Mouse (Mus musculus) NIH3T3 (cell line): ENCODE measurements around the gene Zfp618.

ENCODE experiments used
- DNase-seq: peaks from one replicate; pipeline ENCODE4 v3.0.0-alpha.2; 2012; ENCODE audit warnings: low read depth

Gene Zfp618

DNA sequence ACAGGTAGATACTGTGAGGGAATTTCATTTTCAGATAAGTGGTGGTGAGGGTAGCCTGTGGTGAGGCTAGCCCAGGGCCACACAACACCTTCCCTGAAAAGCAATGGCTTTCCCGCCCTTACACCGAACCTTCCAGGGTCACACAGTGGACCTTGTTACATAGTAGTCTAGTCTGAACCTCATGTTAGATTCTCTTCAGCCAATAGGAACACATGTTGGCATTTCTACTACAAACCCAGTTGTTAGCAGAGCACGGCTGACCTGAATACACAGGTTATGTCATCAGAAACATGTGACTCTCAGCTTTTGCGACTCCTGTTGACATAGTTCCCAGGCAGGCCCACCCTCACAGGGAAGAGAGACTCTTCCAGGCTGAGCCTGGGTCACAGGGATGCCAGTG is 33.9 kb downstream of the Zfp618 start:
- DNase-seq: no peak

DNA sequence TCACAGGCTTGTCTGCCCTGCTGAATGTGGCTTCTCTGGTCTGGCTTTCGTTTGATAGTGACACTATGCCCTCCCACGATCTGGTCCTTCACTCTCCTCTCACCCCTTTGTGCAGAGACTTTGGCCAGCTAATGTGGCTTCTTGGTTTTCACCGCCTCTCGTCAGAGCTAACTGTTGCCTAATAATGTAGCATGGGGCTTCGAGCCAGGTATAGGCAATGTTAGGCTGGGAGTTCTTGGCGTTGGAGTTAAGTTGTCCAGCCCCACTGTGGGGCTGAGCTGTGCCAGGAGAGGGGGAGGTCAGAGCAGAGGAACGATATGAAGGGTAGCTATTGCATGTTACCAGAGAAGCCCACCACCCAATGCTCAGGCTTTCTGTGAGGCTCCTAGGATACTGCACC is 34.5 kb downstream of the Zfp618 start:
- peak; percentile 54 for DNase-seq

DNA sequence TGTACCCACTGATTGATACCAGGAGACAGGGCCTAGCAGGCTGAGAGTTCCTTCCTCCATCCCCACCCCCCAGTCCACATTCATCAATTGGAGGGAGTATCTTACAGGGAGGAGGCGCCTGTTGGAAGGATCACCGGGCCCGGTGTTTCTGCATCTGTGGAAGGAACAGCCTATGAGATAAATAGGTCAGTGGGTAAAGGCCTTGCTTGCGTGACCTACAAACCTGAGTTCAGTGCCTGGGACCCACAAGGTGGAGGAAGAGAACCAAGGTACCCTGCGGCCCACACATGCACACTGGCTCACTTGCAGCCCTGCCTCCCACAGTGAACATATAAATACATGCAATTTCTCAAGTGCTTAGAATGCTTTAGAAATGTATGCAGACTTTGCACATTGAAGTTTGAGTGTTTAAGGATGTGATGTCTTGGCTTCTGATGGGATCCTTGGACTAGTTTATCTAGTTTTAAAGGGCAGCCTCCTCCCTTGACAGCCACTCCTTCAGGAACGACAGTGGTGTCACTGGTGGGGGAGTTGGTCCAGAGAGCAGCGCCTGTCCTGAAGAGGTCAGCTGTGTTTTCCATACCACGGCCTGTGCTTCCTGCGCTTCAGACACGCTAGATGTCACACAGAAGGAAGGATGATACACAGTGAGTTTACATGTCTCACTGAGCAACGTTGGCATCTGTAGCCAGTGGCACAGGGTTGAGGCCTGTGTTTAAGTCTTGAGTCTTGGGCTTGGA is 35.1 kb downstream of the Zfp618 start:
- DNase-seq: no peak

DNA sequence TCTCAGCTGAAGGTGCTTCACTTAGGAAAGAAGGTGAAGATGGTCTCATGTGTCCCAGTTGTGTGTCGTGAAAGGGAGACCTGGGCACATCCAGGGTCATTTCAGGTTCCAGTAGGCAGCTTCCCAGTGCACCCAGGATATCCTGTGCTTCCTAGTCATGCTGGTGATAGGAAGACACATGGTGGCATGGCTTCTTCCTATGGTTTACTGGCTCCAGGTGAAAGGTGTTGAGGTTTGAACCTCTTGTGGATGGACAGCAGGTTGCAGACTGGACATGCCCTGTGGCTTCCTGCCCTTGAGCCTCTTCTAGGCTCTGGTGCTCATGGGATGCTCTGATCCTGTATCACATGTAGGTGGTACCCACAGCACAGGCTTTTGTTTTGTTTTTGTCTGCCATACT is 37.0 kb downstream of the Zfp618 start:
- no peak for DNase-seq

DNA sequence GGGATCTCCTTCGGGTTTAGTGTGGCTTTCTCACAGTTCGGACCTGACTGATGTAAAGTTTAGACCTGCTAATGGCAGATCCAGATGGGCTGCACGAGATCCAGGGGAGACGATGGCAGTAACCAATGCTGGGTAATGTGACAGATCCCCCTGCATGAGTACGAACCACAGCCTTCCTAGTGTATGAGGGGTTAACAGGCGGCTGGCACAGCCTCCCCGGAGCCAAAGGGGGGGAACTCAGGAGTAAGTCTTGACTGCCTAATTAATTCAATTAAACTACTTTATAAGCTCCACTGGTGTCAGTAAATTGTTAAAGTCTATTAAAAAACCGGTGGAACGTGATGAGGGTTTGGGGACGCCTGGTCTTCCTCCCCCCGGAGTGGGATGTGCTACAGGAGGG is 39.1 kb downstream of the Zfp618 start:
- no peak for DNase-seq

DNA sequence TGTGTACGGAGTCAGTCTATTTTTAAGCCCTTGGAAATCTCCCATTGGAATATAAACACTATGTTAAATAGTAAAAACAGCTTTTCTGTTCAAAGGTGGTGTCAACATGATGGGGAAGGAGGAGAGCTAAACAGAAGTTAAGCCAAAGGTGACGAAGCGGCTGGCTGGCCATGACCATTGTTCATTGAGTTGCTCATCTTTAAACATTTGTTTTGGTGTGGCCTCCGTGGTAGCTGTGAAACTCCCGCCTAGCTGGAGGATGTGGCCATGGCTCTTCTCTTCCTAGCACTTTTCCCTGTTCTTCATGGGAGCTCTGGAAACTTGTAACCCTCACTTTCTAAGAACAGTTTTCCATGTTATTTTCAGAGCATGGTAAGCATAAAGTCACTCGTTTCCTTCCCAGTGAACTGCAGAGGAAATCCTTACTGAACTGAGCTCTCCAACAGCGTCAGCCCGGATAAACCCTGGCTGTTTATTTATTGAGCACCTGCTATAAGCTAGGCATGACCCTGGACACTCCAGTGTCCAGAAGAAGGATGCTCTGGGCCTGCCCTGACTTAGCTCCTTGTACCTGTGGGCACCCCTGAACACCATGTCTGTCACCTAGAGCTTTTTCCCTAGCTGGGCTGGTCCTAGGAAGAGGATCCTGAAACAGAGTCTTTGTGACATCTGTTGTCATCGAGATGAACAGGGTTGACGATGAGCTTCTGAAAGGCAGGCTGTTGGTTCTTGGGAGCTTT is 40.2 kb downstream of the Zfp618 start:
- DNase-seq: no peak

DNA sequence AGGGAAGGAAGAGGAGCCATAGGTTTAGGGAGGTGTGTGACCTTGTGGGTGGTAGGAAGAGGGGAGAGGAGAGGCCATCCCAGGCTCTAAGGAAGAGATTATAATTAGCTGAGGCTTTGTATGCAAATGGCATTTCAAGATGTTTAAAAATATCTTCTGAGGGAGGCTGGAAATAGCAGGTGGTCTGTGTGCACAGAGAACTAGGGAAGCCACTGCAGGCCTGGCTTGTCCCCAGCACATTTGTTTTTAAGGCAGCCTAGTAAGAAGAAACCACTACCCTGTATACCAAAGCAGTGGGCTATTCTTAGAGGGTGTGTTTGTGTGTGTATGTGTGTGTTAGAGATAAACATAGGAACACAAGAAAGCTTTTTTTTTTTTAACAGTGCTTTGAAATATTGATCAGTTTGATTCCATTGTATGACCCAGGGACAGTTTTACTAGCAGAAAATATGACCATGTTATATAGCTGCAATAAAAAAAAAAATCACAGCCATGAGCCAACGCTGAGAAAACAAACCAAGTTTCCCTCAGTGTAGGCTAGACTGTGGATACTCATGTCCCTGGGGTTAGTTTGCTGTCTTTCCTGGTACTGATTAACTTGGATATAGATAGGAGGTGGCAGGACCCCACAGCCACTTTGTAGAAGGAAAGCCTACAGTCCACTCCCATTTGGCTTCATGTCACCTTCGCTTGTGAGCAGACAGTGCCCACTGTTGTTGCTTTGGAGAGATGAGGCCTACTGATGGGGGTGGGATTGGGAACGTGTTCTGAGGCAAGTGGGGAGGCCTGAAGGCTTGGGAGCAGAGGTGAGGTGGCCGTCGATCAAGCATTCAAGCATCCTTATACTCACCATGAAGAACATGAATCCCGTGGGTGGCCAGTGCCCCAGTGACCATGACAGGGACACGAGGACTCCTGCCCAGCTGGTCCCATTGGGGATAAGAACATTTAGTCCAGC is 41.1 kb downstream of the Zfp618 start:
- no peak for DNase-seq

DNA sequence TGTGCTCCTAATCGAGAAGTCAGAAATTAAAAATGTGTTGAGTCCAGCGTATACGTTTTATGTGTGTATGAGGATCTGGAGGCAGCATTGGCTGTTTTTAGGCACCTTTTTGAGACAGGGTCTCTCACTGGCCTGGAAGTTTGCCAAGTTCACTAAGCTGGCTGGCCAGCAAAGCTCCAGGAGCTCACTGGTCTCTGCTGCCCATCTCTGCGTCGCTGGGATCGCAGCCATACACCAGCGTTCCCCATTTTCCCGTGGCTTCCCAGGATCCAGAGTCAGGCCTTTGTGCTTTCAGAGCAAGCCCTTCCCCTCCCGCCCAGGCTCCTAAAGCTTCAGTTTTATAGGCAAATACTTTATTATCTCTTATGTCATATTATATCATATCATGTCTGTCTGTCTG is 42.8 kb downstream of the Zfp618 start:
- no peak for DNase-seq

DNA sequence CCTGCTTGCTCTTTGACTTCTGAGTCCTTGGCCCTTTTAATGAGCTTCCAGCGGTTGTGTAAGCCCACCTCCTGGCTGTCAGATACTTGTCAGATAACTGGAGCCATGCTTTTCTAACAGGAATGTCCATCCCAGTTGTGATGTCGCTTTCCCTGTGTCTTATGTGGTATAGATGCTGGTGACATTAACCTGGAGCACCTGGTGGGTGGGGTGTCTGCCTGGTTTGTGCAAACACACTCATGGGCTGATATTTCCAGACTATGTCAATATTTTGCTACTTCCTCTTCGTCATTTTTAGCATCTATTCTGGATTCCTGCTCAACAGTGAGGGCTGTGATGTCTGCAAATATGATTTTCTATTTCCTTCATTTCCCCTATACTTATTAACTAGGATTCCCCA is 43.4 kb downstream of the Zfp618 start:
- DNase-seq: no peak

DNA sequence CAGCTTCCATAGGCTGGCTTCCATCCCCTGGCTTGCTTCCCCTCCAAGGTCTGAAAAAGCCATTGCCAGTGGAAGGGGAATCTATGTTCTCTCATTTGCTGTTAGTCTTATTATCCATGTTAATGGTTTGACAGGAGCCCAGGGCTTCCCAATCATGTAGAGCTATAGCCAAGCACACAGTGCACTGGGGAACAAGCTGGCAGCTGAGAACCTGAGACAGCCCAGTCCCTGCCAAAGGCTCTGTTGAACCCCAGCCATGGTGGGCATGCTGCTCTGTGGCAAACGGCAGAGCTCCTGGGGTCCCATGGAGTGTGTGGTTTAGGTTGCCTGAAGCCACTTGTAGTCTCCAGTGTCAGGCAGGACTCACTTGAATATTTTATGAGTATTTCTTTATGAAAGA is 44.4 kb downstream of the Zfp618 start:
- DNase-seq: no peak

DNA sequence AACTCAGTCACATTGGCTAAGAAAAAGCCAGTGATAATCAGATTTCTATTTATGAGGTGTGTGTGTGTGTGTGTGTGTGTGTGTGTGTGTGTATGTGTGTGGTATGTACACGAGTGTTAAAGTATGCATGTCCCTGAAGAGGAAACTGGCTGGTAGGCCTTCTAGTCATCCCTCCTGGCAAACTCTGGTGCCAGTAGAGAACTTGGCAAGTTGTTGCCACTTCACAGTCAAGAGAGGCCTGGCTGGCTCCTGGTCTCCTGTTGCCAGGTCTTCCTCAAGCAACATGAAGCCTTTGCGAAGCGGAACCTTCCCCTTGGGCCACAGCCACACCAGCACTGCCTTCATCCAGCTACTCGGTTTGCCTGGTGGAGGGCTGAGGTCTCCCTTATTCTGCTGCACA is 44.9 kb downstream of the Zfp618 start:
- DNase-seq: peak; percentile 16

DNA sequence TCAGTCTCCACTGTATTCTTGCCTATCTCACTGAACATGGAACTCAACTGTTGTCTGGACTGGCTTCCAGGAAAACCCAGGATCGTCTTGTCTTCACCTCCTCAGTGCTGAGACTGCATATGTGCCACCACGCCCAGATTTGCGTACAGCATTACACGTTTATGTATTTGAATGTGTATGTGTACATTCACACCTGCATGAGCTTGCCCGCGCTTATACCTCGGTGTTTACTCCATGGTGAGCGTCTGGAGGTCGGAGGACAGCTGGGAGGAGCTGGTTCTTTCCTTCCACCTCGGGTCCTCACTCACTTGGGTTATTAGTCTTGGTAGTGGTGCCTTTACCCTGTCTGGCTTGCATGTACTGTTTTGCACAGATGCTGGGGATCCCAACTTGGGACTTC is 53.2 kb downstream of the Zfp618 start:
- DNase-seq: no peak

DNA sequence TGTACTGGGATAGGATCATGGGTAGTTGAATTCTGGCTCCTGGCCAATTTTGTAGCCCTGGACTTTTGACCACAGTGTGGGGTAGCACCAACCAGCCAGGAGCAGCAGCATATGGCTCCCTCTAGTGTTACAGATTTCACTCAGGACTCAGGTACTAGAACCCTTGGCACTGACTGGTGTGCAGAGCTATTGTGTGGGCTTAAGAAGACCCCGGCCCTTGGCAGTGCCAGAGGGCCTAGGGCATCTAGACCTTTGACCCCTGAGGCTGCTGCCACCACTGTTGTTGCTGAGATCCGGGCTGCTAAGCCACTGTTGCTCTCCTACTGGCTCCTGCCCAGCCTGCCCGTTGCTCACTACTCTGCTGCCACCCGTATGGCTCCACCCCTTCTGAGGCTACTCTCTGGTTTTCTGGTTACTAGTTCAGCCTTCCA is 54.1 kb downstream of the Zfp618 start:
- peak; percentile 45 for DNase-seq

DNA sequence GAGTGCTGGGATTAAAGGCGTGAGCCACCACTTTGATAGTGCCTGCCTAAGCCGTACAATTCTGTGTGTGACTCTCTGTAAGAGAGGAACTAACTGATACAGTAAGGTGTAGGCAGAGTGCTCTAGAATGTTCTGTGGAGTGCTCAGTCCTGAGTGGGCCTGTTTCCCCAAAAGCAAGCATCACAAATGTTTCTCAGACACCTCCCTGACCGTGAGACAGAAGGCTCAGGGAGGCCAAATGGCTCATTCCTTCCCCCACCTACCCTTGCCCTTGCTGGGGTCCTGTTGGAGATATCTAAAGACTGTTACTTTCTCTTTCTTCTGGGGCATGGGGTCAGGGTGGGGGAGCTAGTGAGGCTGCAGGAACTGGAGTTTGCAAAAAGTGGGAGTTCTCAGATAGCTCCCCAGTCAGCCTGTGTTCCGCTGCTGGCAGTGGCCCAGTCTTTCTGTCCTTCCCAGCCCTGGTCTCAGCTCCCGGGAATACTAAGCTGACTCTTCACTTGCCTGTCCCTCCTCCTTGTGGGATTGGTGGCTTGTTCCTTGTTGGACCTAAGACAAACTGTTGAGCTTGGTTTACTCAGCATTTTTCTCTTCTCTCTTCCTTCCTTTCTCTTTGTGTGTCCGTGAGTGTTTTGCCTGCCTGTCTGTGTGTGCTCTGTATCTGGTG is 55.8 kb downstream of the Zfp618 start:
- peak; percentile 20 for DNase-seq

DNA sequence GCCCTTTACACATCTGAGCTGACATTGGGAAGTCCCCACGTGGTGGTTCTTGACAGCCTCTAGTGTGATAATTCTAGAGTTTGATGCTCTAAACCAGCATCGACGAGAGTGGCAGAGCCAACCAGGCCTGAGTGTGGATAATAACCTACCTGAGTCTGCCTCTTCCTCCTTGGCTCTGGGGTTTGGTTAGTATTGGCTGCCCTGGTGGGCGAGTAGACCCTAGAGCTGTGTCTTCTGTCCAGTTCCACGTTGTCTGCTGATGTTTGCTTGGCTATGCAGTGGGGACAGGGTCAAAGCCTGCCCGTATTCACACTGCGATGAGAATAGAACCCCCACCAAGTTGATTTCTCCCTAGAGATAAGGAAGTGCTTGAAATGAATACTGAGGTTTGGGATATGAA is 58.1 kb downstream of the Zfp618 start:
- DNase-seq: no peak

DNA sequence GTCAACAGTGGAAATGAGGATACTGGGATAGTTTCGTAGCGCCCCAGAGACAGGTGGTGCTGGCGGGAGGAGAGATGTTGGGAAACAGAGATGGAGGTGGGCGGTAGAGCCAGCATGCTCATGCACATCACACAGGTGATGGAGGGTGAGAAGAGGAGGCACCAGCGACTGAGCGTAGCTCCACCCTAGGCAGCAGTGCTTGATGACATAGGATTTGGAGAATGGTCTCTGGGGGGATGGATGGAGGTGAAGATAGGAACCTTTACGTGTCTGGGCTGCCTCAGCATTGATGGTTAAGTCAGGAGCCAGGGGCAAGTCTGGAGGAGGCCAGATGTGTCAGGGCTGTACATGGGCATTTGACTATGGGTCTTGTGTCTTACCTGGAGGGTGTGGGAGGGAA is 58.7 kb downstream of the Zfp618 start:
- no peak for DNase-seq

DNA sequence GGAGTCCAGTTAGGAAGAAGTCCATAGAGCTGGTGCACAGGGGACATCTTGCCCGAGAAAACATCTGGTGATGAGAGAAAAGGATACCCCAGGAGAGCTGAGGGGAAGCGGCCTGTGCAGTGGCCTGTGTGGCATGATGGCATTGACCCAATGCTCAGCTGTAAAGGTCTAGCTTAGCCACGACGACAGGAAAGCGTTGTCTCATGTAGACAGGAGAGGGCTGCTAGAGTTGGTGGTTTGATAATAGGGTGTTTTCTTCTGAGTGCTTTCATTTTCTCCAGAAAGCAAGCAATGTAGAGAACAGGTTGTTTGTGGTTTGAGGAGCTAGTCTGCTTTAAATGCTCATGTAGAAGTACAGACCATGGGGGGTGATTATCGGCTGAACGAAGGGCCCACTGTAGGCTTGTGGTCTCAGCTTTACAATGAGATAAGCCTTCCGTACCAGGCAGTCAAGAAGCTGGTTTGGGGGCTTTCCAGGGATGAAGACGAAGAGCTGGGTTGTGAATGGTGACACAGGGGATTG is 59.4 kb downstream of the Zfp618 start:
- DNase-seq: no peak

DNA sequence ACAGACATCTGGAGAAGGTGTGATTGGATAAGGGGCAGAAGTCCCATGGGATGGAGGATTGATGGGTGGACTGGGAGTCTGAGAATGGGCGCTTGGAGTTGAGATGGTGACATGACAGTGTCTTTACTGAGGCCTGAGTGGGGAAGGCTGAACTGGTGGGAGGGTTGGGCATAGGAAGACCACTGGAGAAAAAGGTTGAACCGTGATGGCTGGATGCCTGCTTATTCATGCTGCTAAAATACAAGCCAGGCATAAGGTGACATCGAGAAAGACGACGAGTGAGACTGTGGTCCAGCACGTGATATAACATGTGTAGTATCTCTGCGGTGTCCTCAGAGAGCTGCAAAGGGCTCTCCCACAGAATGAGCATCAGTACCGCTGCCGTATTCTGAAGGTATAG is 59.9 kb downstream of the Zfp618 start:
- no peak for DNase-seq

DNA sequence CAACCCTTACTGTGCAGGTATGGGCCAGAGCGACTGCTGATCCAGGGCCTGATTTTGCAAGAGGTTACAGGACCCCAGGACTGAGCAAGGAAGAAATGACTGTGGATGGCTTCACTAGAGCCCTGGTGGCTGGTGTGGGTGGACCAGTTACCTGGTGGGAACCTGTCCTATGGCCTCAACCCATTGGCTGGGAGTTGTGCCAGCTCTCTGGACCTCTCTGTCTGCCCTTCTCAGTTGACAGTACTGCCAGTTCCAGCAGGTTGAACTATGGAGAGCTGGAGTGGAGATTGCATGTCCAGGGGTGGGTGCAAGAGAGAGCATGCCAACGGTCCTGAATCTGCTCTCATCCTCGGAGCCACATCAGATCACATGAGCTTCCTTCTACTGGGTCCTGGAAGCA is 60.9 kb downstream of the Zfp618 start:
- no peak for DNase-seq

DNA sequence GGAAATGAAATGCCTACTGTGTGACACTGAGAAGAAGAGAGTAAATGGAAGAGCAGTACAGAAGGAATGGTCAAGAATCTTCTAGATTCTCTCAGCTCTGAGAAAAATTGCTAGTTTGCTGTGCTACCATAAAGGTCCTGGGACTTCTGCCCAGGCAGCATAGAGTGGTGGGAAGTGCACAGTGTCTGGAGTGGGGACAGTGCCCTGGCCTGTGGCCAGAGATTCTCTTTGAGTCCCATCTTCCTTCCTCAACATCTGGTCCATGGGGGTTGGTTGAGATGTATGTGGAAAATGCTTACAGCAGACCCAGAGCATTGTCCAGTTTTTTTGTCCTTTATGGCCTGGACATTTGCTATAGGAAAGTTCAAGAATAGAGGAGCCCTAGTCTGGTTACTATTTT is 62.1 kb downstream of the Zfp618 start:
- DNase-seq: no peak

DNA sequence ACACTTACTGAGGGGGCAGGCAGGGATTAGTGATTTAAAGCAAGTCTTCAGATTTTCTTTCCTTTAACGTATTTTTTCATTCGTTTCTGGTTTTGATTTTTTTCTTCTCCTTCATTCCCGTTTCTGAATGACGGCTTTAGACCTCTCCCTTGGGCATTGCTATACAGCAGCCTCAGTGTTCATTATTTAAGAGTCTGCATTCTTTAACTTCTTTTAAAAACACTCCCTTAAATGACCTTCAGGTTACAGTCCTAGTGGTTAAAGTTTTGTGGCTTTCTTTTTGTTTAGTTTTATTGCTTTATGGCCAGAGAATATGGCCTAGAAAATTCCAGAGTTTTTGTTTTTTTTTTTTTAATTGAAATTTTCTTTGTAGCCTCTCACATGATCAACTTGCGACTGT is 64.8 kb downstream of the Zfp618 start:
- DNase-seq: peak; percentile 41

DNA sequence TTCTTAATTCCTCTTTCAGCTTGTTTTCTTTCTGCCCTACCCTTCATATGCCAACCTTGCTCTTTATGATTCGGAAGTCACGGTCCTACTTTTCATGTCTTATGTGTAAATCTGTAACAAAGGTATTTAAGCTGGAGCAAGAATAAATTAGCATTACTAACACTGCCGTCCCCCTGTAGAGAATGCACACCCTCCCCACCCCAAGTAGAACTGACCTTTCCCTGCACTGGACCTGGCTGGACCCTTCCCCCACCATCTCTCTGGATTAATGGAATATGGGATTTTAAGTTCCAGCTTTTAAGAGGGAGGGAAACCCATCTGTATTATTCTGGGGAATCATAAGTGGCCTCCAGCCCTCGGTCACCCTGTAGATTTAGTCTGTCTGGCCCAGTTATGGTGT is 65.9 kb downstream of the Zfp618 start:
- DNase-seq: no peak
